Mouse (Mus musculus): ENCODE measurements around the gene AW549877. TPM values are rescaled to one million over a fixed set of nuclear protein-coding genes. Genes with fewer than 3 reads are reported as not detected.

Gene AW549877
- 10 to 100 TPM; 46.6 to 47.1 TPM for total RNA-seq (2021)
- long read RNA-seq, experiment 1, full-length matches to known transcripts = 25 of 39 reads
- long read RNA-seq, experiment 1, partial matches to known transcripts = 0 of 39 reads
- long read RNA-seq, experiment 1, other reads (novel, unspliced or antisense) = 14 of 39 reads
- long read RNA-seq, experiment 2, full-length matches to known transcripts = 26 of 45 reads
- long read RNA-seq, experiment 2, partial matches to known transcripts = 1 of 45 reads
- long read RNA-seq, experiment 2, other reads (novel, unspliced or antisense) = 18 of 45 reads

GRCm38 (mm10) chr15:3995448-3996266 is at the start of gene AW549877:
Gene AW549877, minus strand, starts transcription at chr15:3995744.
- Histone ChIP-seq H3K4me3 (peak within 1 kb of the TSS; percentile 93), H3K27ac (peak within 1 kb of the TSS; percentile 96)
- no peak for TF ChIP-seq CTCF (IDR thresholded peaks at IDR 0.05)
- intact Hi-C loops (cut with DNase I) = loop anchor here (1.0 kb wide), 2 partner anchors 16 to 31 kb away; partner anchors contain the start of genes Fbxo4 and Oxct1
- peak; percentile 96 to 98 for DNase-seq (ENCODE audit: extremely low spot score in 1 of 2, low spot score in 2 of 2)

DNA sequence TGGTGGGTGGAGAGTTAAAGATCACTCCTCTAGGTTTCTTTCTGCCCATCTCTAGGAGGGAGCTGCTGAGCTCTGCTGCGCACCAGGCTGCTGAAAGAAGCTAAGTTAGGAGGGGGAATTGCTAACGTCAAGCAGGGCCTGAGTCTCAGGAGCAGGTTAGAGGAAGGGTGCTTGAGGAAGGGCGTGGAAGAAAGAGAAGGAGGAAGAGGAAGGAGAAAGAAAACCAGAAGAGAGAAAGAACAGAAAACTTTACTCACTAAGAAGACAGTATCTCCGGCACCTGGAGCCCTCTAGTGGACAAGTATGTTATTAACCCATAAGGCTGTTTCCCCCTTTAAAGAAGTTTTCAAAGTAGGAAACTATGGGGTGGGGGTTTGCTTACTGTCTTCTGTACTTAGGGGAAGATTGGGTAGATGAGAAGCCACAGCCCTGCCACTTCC is 47.5 kb upstream of the AW549877 start:
- no peak overlapping the region for H3K4me3 ChIP-seq
- no peak overlapping the region for H3K27ac ChIP-seq
- peak; percentile 78 for TF ChIP-seq CTCF (IDR thresholded peaks at IDR 0.05)
- intact Hi-C loops (cut with DNase I) = loop anchor here (2.0 to 5.0 kb wide), 2 partner anchors 84 to 746 kb away; no protein-coding TSS in a partner anchor
- no peak for DNase-seq (ENCODE audit: extremely low spot score in 1 of 2, low spot score in 2 of 2)

GRCm38 (mm10) chr15:4042423-4042822 is 46.9 kb upstream of the AW549877 start:
- Histone ChIP-seq H3K27ac (no peak overlapping the region), H3K4me3 (no peak overlapping the region)
- no peak for DNase-seq (ENCODE audit: extremely low spot score in 1 of 2, low spot score in 2 of 2)
- intact Hi-C loops (cut with DNase I) = loop anchor here (2.0 to 5.0 kb wide), 2 partner anchors 84 to 745 kb away; no protein-coding TSS in a partner anchor
- TF ChIP-seq CTCF (IDR thresholded peaks at IDR 0.05) = no peak

- Histone ChIP-seq H3K27ac (no peak overlapping the region), H3K4me3 (no peak overlapping the region)
- no peak for TF ChIP-seq CTCF (IDR thresholded peaks at IDR 0.05)
- DNase-seq (ENCODE audit: extremely low spot score in 1 of 2, low spot score in 2 of 2) = no peak
- intact Hi-C loops (cut with DNase I) = no loop called here
Measured at GRCm38 (mm10) chr15:4033168-4034004, 37.8 kb upstream of the AW549877 start.

DNA sequence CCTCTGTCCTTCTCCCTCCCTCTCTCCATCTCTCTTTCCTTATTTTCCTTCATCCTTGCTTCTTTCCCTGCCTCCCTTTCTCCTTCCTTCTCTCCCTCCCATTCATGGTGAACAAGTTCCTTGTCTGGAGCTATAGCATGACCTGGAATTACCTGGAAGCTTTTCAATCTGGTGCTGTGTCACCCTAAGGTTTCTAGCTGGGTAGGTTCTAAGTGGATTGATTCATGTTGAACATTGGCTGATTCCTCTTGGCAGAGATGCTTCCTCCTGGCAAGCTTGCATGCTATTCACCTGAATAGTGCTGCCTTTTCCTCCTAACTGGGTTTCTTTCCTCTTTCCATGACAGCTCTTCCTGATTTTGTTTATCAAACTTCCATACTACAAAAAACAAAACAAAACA is 33.4 kb upstream of the AW549877 start:
- H3K4me3 ChIP-seq = no peak overlapping the region; the same call in 1 of the 2 replicates
- H3K27ac ChIP-seq = no peak overlapping the region
- intact Hi-C loops (cut with DNase I) = loop anchor here (5.0 to 10.0 kb wide), 3 partner anchors 52 to 734 kb away; partner anchors contain the start of gene Fbxo4

GRCm38 (mm10) chr15:4028411-4028700 is 32.8 kb upstream of the AW549877 start:
- H3K27ac ChIP-seq = no peak overlapping the region; the same call in 1 of the 2 replicates
- TF ChIP-seq CTCF (IDR thresholded peaks at IDR 0.05) = no peak
- DNase-seq (ENCODE audit: extremely low spot score in 1 of 2, low spot score in 2 of 2) = no peak
- intact Hi-C loops (cut with DNase I) = loop anchor here (5.0 to 10.0 kb wide), 3 partner anchors 51 to 734 kb away; partner anchors contain the start of gene Fbxo4
- H3K4me3 ChIP-seq = peak overlapping the region; percentile 75

More for the DNA sequence above, 33.4 kb upstream of the AW549877 start:
- DNase-seq (ENCODE audit: extremely low spot score in 1 of 2, low spot score in 2 of 2) = no peak
- TF ChIP-seq CTCF (IDR thresholded peaks at IDR 0.05) = no peak

GRCm38 (mm10) chr15:4027671-4028410 is 32.3 kb upstream of the AW549877 start:
- Histone ChIP-seq H3K27ac (peak overlapping the region; percentile 99), H3K4me3 (peak overlapping the region; percentile 75)
- TF ChIP-seq CTCF (IDR thresholded peaks at IDR 0.05) = no peak
- no peak for DNase-seq (ENCODE audit: extremely low spot score in 1 of 2, low spot score in 2 of 2)
- intact Hi-C loops (cut with DNase I) = loop anchor here (5.0 to 10.0 kb wide), 3 partner anchors 51 to 733 kb away; partner anchors contain the start of gene Fbxo4

DNA sequence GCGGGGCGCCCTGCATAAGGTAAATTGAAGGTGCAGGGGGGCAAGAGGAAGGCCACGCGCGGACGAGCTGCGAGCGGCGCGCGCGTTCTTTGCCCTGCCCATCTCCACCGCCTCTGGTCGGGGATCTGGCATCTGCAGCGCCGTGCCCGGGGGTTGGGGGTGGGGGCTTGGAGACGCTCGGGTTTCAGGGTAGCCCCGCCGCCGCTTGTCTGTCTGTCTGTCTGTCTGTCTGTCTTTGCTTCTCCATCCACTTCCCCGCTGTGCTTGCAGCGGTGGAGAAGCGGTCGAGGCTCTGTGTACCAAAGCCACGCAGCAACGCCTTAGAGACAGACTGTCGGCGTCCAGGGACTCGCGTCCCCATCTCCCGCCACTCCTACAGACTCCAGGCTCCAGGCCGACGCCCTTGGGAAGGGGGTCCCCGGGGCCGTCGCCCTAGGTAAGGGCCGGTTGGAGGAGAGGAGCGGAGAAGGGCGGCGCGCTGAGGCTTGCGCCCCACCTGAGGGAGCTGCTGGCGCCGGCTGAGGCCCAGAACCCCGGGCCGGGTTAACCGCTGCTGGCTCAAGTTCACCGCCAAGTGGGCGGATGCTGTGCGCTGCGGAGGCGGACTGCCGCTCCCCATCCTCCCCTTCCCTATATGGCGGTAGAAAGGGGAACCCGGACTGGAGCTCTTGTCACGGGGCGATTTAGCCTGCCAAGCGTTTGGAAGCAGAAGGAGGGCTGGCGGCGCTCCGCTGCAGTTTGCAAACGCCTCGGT is 31.5 kb upstream of the AW549877 start:
- DNase-seq (ENCODE audit: extremely low spot score in 1 of 2, low spot score in 2 of 2) = peak; percentile 82
- intact Hi-C loops (cut with DNase I) = loop anchor here (1.0 to 10.0 kb wide), 4 partner anchors 32 to 732 kb away; partner anchors contain the start of genes AW549877 and Fbxo4
- peak overlapping the region; percentile 75 for H3K4me3 ChIP-seq
- H3K27ac ChIP-seq = peak overlapping the region; percentile 99
- TF ChIP-seq CTCF (IDR thresholded peaks at IDR 0.05) = no peak; the same call in 1 of the 2 replicates

DNA sequence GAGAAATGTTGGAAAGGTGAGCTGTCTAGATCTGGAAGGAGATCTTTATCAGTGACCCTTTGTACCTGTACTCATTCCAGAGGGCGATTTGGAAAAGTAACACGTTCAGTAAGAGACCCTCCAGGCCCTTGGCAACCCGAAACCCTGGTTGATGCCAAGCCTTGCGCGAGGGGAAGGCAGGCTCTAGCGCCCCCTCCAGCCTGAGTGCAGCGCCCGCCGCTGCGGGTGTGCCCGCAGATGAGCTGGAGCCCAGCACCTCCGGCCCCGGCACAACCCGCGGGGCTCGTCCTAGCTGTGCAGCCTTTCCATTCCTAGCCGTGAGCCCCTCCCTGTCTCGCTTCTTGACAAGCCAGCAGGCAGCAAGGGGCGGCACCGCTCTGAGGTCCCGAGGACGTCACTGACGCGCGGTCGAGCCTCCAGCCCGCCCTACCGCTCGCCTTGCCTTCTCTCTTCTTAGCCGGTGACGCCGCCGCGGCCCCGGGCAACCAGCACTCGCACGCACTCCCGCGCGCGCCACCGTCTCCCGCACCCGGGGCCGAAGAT is 30.8 kb upstream of the AW549877 start, which contains the start of gene Oxct1:
Gene Oxct1 (plus strand): TSS at position 153 of the 543 bp plus-strand sequence.
- peak within 1 kb of the TSS; percentile 99 for H3K27ac ChIP-seq
- peak within 1 kb of the TSS; percentile 75 for H3K4me3 ChIP-seq
- intact Hi-C loops (cut with DNase I) = loop anchor here (1.0 to 10.0 kb wide), 4 partner anchors 31 to 732 kb away; partner anchors contain the start of genes AW549877 and Fbxo4
- peak; percentile 66 for TF ChIP-seq CTCF (IDR thresholded peaks at IDR 0.05)
- DNase-seq (ENCODE audit: extremely low spot score in 1 of 2, low spot score in 2 of 2) = peak; percentile 92 to 93

Data from left cerebral cortex, adult 2 months (tissue).